Mouse (Mus musculus): ENCODE data around the gene Stard7.

DNA sequence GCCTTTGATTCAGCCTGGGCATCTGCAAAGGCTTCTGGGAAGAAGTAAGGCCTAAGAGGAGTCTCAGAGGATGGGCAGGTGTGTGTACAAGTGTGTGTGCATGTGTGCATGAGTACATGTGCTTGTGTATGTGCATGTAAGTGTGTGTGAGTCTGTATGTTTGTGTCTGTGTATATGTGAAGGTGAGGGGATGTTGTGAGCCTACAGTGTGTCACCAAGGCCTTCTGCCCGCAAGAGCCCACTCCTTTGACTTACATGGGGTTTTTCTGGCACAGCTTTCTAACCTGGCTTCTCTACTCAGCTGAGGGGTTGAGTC lies 45.1 kb downstream of the Stard7 start:
- no peak for TF ChIP-seq CTCF (IDR thresholded peaks at IDR 0.05; ENCODE audit: low read depth, low read length)
- no peak for TF ChIP-seq GATA1 (IDR thresholded peaks at IDR 0.05; ENCODE audit: borderline replicate concordance, low read length)
- no peak for TF ChIP-seq TAL1 (conservative IDR thresholded peaks at IDR 0.05; ENCODE audit: low read depth, low read length)
- no peak for TF ChIP-seq POLR2AphosphoS5 (IDR thresholded peaks at IDR 0.05; ENCODE audit: insufficient replicate concordance, low read depth, low read length)
